Mouse (Mus musculus) kidney, postnatal 10 days (tissue): ENCODE measurements around the gene Ttc30a2.

Experiments
- DNase-seq: peaks from one replicate; pipeline ENCODE4 v3.0.0; 2021; ENCODE audit warnings: mixed read lengths

Ttc30a2 gene

DNA sequence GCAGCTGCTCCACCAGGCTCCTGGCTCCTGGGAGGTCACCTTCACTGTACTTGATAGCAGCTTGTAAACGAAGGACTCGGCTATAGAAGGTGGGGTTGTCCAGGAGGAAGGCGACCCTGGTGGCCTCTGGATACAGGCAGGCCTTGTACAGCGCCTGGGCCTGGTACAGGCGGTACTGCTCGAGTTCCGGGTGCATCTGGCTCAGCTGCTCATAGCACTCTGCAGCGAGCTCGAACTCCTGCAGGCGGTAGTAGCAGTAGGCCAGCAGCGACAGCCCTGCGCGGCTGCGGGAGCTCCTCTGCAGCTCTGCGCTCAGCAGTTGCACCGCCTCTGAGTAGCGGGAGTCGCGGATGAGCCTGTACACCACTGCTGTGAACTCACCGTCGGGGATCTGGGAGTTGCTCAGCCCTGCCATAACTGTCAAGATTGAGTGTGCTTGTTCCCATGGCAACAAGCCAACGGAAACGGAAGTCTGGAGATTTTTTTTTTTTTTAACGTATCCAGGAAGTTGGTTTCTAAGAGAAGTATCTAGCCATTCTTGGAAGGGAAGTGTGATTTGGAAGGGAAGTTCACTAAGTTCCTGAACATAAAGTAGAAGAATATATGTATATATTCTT is at the start of gene Ttc30a2:
Gene Ttc30a2, minus strand, starts transcription at position 419 of the 617 bp plus-strand sequence.
- DNase-seq = peak; percentile 62

DNA sequence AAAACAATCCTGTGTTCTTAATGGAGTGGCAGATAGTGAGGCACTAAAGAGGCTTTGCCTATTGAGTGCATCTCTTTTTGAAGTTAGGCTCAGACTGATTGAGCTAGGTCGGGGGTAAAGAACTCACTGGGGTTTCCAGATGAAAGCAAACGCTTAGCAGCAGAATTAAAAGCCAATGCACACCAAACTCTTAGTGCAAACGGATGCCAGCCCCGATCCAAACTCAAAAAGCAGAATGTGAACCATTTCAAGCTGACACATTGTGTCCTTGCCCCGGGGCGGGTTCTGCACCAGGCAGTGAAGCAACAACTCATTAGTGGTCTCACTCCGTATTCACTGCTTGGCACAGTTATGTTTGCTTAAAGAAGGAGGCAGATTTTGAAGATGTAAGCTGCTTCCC is 38.9 kb upstream of the Ttc30a2 start:
- no peak for DNase-seq

DNA sequence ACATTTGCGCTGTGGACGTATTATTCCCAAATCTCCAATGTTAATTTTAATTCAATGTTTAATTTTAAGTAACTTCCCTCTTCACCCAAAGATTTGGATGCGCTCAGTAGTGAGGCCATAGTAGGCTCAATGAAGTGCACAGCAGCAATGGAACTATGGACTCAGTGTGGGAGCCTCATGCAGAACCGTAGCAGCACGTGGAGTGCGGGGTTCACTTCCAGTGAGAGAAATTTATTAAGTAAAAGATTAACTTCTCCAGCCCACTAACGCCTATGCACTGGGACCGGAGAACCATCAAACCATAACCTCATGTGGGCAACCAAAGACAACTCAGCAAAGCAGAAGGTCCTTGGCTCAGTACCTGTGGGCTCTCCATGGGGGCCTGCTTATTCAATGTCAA is 38.2 kb upstream of the Ttc30a2 start:
- DNase-seq = peak; percentile 52

DNA sequence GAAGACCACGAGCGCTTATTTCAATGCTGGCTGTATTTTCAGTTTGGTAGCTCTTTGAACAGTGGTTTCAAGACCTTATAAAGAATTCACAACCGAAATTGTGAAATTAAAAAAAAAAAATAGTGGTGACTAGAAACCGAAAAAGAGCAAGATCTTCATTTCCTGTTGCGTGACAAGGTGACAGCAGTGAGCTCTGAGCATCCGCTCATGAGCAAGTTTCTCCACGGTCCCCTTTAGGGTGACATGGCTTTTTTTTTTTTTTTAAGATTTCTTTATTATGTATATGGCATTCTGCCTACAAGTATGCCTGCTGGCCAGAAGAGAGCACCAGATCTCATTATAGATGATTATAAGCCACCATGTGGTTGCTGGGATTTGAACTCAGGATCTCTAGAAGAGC is 37.5 kb upstream of the Ttc30a2 start:
- DNase-seq = no peak

DNA sequence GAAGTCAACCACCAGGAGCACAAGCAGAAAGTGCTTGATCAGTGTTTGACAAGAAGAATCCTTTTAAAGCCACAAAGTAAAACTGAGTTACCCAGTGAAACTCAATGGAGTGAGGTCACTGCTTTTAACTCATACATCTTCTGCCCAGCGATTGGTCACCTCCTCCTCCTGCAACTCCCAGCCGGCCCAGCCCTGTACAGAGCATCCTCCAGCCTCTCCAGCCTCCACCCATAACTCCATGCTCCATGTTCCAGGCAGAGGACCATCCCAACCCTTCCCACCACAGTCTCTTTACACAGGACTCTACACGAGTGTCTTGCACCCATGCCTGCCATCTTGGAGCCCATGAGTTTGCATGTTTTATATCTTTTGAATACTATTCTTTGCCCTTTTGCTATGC is 36.7 kb upstream of the Ttc30a2 start:
- DNase-seq = no peak

DNA sequence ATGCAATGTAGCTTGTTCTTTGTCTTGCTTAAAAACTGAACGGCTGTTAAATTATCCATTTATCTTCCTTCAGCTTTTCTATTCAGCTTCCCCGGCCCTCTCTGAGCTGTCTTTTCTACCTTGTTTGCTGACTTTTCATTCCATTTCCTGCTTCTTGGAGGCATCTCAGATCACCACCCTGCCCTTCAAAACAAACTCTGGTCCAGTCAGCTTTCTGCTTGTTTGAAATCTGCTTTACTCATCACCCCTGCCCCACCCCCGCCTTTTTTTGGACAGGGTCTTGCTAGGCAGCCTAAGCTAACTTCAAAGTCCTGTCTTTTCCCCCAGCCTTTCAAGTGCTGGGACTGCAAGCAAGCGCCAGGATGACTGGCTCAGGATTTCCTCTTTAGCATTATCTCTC is 28.2 kb upstream of the Ttc30a2 start:
- no peak for DNase-seq

DNA sequence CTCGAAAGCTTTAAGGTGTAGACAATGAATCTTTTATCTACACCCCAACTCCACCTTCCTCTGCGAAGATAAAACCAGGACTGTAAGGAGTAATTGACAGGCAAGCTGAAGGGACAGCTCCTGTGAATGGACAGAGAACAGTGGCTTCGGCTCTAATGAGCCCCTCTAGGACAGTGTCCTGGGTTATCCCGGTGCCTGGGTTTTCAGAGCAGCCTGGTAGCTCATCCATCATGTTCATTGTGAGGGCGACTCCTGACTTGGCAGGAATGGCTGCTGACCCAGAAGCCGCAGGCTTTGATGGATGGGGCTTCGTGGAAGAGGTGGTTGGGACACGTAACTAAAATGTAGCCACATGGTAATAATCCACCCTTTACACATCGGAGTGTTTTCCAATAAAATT is 24.9 kb upstream of the Ttc30a2 start:
- no peak for DNase-seq

DNA sequence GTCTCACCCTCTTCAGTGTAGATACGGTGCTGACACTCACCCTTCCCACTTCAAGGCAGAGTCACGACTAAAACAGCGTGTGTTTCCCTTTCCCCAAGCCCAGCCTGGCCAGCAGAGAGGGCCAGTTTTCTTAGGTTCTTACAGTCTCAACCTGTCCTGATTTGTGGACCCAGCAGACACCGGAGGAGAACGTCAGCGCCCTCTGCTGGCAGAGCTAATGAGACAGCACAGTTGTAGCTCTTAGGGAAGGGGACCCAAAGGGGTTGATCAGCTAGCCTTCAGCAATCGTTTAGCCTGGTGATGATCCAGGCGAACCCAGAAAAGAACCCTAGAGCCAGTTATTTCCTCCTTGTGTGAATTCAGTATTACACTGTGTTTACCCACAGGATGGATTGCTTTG is 23.4 kb upstream of the Ttc30a2 start:
- peak; percentile 87 for DNase-seq

DNA sequence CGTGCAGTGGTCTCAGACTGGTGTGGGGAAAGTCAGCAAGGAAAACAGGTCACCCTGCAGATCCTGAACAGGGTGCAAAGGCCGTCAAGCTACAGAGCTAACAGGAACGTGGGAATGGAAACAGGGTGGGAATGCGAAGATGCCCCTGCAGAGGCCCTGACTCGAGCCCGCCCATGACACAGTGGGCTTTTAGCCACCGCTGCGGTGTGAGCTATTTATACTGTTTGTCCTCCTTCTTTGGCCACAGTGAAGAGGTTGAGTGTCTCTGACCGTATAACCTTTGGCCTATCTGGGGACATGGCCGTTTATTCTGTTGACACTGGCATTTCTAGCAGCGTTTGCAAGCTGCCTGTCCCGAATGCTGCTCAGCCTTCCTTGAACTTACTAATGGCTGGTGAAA is 21.7 kb upstream of the Ttc30a2 start:
- peak; percentile 42 for DNase-seq

DNA sequence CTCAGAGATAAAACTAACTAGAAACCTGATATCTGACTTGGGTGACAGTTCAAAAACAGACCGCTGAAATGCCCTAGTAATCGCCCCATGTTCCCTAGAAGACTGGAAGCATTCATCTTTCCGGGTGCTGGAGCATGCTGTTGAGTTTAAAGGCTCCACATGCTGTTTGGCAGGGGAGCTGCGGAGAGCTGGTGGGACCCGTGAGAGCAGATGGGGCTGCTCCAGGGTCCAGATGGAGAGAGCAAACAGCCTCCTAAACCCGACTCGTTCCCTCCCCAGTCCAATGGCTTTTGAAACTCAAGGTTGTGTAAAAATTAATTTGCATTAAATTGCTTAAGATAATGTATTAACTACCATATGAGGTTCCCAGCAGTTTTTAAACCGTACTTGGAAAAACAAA is 20.7 kb upstream of the Ttc30a2 start:
- DNase-seq = peak; percentile 49

DNA sequence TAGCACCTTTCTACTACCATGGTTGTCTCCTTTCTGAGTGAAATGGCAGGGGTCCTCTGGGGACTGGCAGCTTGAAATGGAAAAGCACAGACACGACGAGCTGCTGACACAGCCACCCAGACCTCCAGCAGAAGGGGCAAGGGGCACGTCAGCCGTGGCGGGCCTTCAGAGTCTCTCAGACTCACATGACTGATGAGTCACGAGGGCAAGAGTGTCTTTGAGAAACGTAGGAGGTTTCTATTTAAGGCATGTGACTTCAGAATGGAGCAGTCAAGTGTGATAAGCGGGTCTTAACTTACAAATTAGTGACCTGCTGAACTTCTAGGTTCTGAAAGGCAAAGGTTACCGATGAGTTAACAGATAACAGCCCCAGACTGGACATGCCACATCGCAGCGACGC is 19.8 kb upstream of the Ttc30a2 start:
- DNase-seq = peak; percentile 72

DNA sequence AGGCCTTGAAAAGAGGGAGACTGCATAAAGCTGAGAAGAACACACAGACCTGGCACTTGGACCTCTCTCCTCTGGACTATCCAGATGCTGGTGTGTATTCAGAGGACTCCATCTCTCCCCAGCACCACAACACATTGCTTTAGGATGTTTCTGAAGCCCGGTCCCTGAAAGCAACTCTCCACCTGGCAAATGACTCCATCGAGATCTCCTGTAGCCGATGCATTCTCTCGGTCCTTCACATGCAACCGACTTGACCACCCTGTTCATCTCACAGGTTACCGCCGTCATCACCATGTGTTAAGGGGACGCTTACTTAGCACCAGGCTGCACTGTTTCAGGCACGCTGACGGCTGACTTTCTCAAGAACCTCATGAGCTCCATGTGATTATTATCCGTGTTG is 16.9 kb upstream of the Ttc30a2 start:
- DNase-seq = no peak

DNA sequence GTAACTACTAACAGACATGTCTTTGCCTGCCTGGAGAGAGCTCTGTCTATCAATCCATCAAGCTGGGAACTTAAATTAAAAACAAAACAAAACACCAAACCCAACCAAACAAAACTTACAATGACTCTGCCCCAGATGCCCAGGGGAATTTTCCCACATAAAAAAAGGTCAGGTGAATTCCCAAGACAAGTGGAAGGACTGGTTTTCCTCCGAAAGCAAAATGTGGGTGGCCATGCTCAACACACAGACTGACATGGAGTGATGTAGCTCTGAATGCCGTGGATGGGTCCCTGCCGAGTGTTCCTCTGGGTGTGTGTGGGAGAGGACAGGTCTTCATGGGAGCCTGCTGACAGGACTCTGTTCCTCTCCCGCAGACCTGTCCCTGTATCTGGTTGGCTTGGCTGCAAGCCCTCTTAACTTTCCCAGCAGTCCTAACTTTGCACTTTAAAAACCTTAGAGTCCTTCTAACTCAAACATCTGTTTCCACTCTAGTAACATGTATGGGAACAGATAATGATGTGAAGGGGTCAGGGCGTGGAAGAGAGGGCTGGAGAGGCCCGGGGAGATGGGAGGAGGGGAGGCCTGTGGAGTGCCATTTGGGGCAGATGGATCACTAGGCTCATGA is 13.7 kb upstream of the Ttc30a2 start:
- DNase-seq = no peak

DNA sequence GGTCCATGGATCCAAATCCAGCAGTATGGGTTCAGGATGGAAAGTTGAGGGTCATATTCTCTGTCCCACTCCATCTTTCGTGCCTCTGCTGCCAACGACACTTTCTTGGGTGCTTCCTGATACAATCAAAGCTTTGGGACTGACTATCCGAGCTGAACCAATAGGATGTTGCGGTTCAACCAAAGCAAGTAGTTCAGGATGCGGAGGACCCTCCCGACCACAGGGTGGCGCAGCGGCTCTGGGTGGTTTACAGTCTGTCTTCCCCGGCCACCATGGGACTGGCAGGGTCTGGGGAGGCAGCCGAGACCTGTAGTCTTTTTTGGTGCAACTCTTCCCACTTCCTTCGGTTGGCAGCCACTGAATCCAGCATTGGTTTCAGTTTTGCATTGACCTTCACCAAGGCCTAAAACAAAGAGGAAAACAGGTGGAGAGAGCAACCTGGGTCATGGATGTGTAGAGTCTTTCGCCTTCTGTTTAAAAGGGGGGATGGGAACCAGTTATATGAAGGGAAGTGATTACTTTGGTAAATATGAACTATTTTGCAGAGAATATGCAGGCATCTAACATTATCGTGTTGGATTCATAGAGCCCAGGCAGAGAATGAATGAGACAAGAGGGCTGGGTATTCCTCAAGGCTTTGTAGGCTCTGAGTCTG is 13.0 kb upstream of the Ttc30a2 start:
- DNase-seq = peak; percentile 82

DNA sequence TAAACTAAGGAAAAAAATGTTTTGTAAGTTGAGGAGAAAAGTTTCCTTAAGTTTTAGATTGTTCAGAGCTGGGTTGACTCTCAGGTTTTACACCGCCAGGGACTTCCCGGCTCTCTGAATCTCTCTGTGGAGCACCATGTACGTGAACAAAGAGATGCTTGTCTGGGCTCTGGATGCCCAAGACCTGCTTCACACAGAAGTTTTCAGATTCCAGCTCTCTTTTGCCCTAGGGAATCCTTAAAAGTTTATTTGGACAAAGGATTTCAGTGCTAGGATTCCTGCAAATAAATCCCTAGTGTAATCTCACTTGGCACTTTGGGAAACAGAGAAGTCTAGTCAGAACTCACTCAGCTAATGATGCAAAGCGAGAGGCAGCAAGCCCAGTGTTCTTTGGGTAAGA is 11.7 kb upstream of the Ttc30a2 start:
- DNase-seq = no peak

DNA sequence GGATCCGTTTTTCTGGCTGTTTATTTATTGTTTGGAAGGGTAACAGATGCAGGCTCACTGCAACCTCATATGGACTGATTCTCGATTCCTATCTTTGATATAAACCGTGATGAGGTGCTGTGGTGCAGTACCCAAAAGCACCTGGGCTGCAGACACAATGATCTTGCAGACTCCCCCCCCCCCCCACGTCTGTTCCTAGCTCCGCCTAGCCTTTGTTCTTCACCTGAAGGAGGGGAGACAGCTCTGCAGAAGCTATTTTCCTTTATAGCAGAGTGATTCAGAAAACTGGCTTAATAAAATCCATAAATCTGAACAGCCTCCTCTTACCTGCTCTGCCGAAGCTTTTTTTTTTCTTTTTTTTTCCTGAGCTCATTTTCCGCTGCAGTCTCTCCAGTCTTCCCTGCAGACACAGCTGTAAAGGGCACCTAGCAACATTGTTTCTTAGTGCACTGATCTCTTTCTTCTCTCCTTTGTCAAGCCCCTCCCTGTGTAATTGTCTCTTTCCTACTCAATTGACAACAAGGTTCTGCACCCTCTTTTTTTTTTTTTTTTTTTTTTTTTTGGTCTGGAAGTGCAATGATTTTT is 10.9 kb upstream of the Ttc30a2 start:
- no peak for DNase-seq

DNA sequence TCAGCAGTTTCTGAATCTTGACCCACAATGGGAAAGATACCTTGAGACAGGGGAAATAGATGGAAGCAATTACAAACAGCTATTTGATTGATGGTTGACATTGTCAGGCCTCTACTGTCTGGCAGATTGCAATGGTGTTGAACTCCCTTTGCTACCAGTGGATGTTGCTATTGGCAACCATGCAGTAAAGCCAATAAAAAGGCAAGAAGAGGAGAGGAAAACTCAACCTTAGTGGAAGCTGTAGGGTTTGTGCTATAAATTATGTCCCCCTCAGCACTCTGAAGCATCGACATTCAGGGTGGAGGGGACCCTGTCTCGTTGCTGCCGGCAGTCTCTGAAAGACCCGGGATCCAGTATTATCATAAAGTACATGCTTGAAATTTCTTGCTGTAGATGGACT is 10.4 kb upstream of the Ttc30a2 start:
- no peak for DNase-seq

DNA sequence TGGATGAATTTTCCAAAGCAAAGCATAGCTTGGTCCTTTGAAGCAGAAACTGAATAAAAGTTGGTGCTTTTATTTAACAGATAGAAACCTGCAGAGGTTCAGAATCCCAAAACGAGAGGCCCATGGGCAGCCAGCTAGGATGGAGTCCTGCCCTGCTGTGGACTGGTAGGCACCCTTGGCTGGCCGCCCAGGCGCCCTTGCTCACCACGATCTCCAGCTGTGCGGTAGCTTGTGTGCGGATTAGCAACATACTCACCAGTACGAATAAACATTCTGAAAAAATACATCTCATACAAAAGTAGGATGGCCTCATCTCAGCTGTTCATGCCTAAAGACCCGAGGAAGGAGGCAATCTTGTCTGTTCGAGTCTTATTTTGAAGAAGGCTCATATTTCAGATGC is 9.8 kb upstream of the Ttc30a2 start:
- peak; percentile 36 for DNase-seq

DNA sequence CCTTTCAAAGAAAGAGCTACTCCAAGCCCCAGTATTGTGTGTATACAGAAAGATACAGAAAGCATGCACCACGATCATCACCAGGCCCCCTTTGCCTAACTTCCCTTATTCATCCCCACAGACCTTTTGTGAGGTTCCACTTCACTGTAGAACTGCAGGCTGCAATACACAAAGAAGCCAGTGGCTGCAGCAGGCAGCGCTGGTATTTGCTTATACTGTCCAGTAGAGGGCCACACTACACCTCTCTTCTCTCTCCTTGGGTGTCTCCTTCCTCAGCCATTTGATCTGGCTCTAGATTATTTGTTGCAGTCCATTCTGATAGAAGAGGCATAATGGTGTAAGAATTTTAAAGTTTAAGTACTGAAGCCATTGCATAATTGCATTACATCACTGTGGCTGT is 7.2 kb upstream of the Ttc30a2 start:
- peak; percentile 77 for DNase-seq

DNA sequence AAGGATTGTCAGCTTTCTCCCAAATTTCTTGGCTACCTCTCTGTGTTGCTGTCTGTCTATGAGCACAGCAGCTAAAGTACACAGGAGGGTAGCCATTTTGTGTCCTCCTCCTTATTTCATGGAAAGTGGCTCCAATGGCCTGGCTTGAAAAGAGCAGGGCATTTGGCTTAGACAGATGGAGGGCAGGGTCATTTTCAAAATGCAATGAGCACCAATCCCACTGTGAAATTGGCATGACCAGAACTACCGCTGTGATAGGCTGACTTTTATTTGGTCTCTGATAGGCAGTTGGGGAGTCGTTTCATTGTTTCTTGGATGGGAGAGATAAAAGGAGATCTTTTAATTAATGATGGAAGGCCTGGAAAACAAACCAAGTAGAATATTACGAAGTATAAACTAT is 5.9 kb upstream of the Ttc30a2 start:
- no peak for DNase-seq

DNA sequence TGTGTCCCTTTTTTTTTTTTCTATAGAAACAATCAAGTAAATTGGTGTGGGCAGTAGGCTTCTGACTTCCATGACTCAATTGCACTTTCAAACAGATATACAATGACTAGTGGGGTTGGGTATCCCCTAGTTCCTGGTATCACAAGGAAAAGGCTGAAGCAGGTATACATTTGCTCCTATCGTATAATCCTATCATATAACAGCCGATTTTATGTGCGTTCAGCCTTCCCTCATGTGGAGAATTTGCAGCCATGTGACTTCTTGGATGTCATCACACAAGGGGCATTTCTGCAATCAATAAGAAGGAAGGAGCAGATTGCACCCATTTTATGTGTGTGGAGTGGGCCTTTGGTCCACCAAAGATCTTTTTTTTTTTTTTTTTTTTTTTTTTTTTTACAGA is 5.1 kb upstream of the Ttc30a2 start:
- no peak for DNase-seq

DNA sequence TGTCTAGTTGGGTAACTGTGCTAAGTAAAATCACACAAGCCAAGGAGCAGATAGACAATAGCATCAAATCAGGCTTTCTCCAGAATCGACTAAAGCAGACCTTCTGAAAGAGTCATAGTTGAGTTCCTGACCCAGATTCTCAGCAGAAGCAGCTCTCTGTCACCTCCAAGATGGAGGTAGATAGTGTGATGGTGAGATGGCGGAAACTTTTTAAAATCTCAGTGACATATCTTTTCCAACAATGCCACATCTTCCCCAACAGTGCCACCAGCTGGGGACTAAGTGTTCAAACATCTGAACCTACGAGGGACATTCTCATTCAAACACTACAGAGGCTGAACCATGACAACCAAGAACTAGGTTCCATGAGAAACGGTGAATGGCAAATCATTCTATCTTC is 4.7 kb upstream of the Ttc30a2 start:
- DNase-seq = no peak

DNA sequence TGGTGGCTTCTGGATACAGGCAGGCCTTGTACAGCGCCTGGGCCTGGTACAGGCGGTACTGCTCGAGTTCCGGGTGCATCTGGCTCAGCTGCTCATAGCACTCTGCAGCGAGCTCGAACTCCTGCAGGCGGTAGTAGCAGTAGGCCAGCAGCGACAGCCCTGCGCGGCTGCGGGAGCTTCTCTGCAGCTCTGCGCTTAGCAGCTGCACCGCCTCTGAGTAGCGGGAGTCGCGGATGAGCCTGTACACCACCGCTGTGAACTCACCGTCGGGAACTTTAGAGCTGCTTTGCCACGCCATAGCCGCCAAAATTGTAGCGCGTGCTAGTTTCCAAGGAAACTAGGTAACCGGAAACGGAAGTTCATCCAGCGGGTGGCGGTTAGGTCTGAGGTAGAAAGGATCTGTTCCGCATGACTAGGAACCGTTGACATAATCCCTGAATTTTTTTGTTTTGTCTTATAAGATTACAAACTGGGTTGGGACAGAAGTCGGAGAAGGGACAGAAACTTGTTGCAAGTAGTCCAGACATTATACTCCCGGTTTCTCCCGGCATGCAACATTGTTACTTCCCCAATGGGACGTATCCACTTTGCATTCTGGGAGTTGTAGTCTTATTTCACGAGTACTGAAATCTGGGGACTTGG is 3.6 kb upstream of the Ttc30a2 start, which contains the start of gene Ttc30a1:
Gene Ttc30a1, minus strand, starts transcription at position 528 of the 642 bp plus-strand sequence.
- DNase-seq = peak; percentile 83
